Mouse (Mus musculus) layer of hippocampus, adult 2 months (tissue): ENCODE data around the gene Tcea2. TPM values are rescaled to one million over a fixed set of nuclear protein-coding genes. Genes with fewer than 3 reads are reported as not detected.

Experiments
- DNase-seq, 2 experiments: peaks; one replicate each; pipeline ENCODE4 v3.0.0; 2022; ENCODE audit warnings: low spot score in 2 of 2
- H3K27ac ChIP-seq: fragments of 200-600 bp; 2 replicates; pipeline ENCODE4 v1.8.1; 2022
- H3K4me3 ChIP-seq: fragments of 200-600 bp; 2 replicates; pipeline ENCODE4 v1.8.1; 2022; ENCODE audit warnings: mild to moderate bottlenecking
- CTCF ChIP-seq: fragments of 200-600 bp; conservative IDR thresholded peaks from 2 replicates; pipeline ENCODE4 v1.8.1; 2022; ENCODE audit warnings: antibody characterized with exemption, mild to moderate bottlenecking, moderate library complexity
- total RNA-seq, 2 experiments: library from RNA; stranded (reverse); gene quantifications; 2 replicates each; pipeline ENCODE4 v1.2.3; 2021

The Tcea2 gene
- total RNA-seq, 2 experiments from 2014 or later: 54.7 to 60.0 TPM

DNA sequence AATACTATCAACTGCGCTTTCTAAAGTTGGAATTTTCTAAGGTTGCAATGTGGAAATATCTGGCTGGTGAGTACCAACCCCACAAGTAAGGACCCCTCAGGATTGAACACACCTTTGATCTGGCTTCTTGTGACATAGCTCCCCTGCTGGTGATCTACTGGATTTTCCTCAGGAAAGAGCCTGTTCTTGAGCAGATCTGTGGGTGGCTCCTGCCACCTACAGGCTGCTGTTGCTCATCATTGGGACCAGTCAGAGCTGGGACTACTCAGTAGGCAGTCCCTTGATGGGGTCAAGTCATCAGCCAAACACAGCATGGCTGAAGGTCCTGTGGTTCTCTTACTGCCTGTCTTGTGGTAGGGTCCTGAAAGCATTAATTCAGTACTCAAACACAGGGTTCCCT, 1.3 kb upstream of the Tcea2 start:
- Histone ChIP-seq H3K27ac (peak overlapping the region; percentile 96; the same call in 1 of the 2 replicates), H3K4me3 (no peak overlapping the region)
- DNase-seq: peak; percentile 77 to 83
- TF ChIP-seq CTCF: peak; percentile 99

GRCm38 (mm10) chr2:181680716-181681117, 607 bp downstream of the Tcea2 start:
- peak overlapping the region; percentile 96 for H3K27ac ChIP-seq

DNA sequence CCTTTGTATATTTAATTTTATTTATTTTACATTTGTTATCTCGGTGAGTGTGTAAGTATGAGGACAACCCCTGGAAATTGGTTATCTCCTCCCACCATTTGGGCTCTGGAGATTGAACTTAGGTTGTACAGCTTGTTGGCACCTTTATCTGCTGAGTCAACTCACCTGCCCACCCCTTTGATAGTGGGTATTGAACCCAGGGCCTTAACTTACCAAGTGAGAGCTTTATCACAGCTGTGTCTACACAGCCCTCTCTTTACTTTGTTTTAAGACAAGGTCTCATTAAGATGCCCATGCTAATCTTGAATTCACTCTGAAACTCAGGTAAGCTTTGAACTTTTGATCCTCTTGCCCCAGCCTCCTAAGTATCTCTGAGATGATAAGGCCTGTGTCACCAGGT, 1.9 kb downstream of the Tcea2 start:
- Histone ChIP-seq H3K4me3 (no peak overlapping the region), H3K27ac (no peak overlapping the region)
- DNase-seq: peak in 1 of 2 experiments; percentile 6
- TF ChIP-seq CTCF: no peak

More at GRCm38 (mm10) chr2:181680716-181681117, 607 bp downstream of the Tcea2 start:
- no peak for TF ChIP-seq CTCF
- peak in 1 of 2 experiments; percentile 10 for DNase-seq
- peak overlapping the region; percentile 93 for H3K4me3 ChIP-seq

DNA sequence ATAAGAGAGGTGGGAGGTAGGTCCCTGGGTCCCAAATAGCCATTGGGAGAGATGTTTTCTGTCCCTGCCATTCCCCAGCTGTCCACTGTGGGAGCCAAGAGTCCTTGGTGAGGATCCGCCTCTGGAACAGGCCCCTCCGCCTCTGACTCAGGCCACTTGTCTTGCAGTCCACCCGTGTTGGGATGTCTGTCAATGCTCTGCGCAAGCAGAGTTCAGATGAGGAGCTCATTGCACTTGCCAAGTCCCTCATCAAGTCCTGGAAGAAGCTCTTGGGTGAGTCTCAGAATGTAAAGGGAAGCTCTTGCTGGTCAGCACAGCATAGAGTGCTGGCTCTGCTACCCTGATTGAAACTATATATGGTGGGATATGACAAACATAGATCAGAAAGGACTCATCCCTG, 3.3 kb downstream of the Tcea2 start:
- peak in 1 of 2 experiments; percentile 7 for DNase-seq
- Histone ChIP-seq H3K27ac (no peak overlapping the region), H3K4me3 (no peak overlapping the region)
- TF ChIP-seq CTCF: peak; percentile 11; the same call in 1 of the 2 replicates

- no peak for TF ChIP-seq CTCF
- Histone ChIP-seq H3K27ac (no peak overlapping the region), H3K4me3 (no peak overlapping the region)
- DNase-seq: peak in 1 of 2 experiments; percentile 7
These were observed 4.6 kb downstream of the Tcea2 start for GRCm38 (mm10) chr2:181684713-181685112.

- Histone ChIP-seq H3K4me3 (no peak overlapping the region), H3K27ac (no peak overlapping the region)
- no peak for DNase-seq
- no peak for TF ChIP-seq CTCF
These were observed 5.6 kb downstream of the Tcea2 start for GRCm38 (mm10) chr2:181685686-181686085.

DNA sequence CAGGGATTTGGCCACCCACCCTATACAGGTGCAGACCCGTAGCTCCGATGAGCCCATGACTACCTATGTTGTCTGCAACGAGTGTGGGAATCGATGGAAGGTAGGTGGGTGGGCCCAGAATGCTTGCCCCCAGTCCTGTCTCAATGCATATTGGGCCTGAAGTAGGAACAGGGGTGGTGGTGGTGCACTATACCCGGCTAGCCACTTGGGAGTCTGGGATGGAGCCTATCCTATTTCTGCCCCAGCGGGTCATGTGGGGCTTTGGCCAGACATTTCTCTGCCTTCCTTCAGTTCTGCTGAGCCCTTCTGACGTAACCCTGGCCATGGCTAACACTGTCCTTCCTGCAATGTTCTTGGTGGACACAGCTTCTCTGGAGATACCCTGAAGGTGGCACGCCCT, 7.5 kb downstream of the Tcea2 start:
- no peak for DNase-seq
- TF ChIP-seq CTCF: no peak
- no peak overlapping the region for H3K27ac ChIP-seq
- no peak overlapping the region for H3K4me3 ChIP-seq

DNA sequence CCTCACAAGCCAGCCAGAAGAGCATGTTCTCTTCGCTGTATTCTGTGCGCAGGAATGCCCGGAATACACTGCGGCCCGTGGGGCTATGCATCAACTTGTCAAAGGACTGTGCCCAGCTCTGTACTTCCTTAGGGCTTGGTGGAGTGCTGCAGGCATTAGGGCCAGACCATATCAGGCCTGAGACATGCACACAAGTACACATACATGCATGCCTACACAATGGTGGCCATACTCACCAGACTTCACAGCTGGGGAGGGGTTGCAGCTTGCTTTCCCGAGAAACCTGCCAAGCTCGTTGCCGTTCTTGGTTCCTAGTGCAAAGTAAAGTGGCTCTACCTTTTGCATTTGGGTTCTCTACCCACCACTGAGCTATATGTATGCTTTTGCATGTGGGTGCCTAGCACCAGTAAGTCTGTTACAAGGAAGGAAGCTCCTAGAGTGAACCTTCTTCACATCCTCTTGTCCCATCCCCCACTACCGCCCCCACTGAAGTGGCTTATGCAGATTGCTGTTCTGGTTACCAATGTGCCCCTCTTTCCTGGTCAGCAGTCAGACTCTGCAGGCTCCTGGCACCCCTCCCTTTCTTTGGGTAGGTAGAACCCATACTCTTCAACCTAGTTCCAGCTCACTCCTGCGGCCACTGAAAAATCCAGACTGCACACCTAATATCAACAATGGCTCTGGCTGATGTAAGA, 9.5 kb downstream of the Tcea2 start:
- Histone ChIP-seq H3K4me3 (no peak overlapping the region), H3K27ac (no peak overlapping the region)
- TF ChIP-seq CTCF: no peak
- DNase-seq: no peak

DNA sequence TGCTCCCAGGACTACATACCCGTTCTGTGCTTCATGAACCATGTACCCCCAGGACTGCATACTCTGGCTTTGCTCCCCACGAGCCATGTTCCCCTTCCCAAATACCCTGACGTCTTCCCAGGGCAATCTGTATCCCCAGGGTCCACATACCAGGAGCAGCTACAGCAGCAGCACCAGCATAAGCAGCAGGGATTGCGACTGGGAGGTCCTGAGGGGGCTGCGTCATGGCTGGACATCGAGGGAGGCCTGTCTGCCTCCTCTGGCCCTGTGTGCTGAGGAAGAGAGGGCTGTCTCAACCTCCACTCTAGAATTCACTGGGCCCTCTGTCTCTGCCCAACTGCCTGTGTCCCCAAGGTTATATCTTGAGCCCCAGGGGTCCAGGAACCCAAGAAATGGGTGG, 11.0 kb downstream of the Tcea2 start:
- no peak for TF ChIP-seq CTCF
- H3K27ac ChIP-seq: 0 out of 2 replicates have a peak overlapping the region, but pooled peaks have one; percentile 23
- H3K4me3 ChIP-seq: no peak overlapping the region
- no peak for DNase-seq

- no peak for DNase-seq
- TF ChIP-seq CTCF: no peak
- Histone ChIP-seq H3K27ac (no peak overlapping the region), H3K4me3 (no peak overlapping the region)
These were observed 11.5 kb downstream of the Tcea2 start for GRCm38 (mm10) chr2:181691571-181691970.

DNA sequence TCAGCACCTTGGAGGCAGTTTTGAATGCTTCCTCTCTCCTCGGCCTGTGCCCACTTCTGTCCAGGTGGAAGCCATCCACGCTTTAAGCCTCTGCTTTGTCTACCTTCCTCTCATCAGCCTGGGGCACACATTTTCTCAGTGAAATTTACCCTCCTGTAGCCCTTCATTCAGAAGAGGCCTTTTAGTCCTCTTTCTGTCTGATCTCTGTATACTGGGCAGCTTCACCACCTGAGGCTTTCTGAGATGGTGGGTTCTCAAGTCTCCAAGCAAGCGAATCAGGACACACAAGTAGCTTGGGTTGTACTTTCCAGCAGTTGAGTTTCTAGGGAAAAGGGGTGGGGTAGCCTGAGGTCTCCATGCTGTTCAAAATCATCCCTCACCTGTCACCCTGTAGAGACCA, 12.2 kb downstream of the Tcea2 start:
- H3K4me3 ChIP-seq: no peak overlapping the region
- no peak for DNase-seq
- TF ChIP-seq CTCF: no peak
- no peak overlapping the region for H3K27ac ChIP-seq

- DNase-seq: peak; percentile 69 to 73
- Histone ChIP-seq H3K4me3 (peak within 1 kb of the TSS; percentile 85), H3K27ac (peak within 1 kb of the TSS; percentile 85)
- TF ChIP-seq CTCF: peak; percentile 25; the same call in 1 of the 2 replicates
These were observed 13.5 kb downstream of the Tcea2 start, which contains the start of gene Rgs19 for GRCm38 (mm10) chr2:181693339-181694280. Gene Rgs19 (minus strand): TSS chr2:181693977.

DNA sequence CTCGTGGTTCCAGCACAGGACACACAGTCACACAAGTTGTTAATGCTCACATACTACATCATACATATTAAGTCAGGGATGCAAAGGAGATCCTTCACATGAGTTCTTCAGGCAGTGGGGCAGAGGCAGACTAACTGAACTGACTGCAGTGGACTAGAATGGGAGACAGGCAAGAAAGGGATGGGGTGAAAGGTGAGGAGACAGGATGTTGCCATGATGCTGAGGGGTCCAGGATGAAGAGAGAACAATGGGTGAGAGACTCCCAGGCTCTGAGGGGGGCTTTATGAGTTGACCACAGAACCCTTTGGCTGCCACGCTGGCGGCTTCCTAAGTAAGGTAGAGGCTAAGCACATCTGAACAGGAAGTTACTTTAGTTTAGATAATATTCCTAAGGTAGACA, 14.5 kb downstream of the Tcea2 start:
- Histone ChIP-seq H3K4me3 (no peak overlapping the region; the same call in 1 of the 2 replicates), H3K27ac (peak overlapping the region; percentile 85; the same call in 1 of the 2 replicates)
- DNase-seq: no peak

More for the DNA sequence above, 14.5 kb downstream of the Tcea2 start:
- no peak for TF ChIP-seq CTCF
